9 mouse cellular contexts compared by ENCODE assay signal in the genomic region with DNA sequence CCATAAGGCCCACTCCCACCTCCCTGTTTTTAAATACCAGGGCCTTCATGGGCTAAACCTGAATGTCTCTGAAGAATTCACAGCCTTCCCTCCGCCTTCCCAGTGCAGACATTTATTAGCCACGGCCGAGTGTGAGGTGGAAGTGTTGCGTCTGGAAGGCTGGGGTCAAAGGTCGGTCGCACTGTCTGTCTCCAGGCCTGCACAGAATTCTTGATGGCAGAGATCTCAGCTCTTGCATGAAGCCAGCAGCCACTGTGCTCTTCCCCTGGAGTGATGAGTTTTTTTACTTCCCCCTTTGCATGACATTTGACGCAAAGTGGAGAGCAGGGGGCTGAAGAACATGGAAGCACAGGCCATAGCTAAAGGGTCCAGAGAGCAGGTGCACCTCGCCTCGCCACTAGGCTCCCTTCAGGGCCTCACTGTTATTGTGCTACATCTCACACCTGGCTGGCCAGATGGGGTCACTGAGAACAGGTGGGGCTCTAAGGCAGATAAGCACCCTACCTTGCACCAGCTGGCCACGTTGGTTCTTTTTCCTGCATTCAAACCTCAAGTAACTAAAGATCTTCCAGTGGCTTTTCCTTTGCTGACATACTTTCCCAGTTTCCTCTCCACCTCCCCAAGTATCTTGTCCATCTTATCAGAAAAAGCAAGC.
DNase-seq lines count a peak whose midpoint lies in the region; ATAC-seq and TF ChIP-seq lines count a peak whose summit lies in the region.
"Had no signal": no experiment of that assay in that cellular context is flagged by ENCODE, and none has a peak within 500 bp of the region (broad histone marks: within the 10 kb centered on the region; RNA-seq: fewer than 3 reads in every experiment).

No protein-coding gene starts in this region.

- TF ChIP-seq CTCF in bone marrow, adult 2 months (IDR thresholded peaks at IDR 0.05; ENCODE audit: control insufficient read depth, insufficient read depth, low read length) = no peak
- no peak for TF ChIP-seq CTCF in cerebellum, adult 2 months (IDR thresholded peaks at IDR 0.05; ENCODE audit: borderline replicate concordance, insufficient read depth, low read depth, low read length)
- no peak for TF ChIP-seq CTCF in liver, postnatal 0 days (IDR thresholded peaks at IDR 0.05; ENCODE audit: low read depth)

- 70% methylated on average over 10 of the region's 10 CpGs for WGBS in bone marrow, adult 2 months
- 71% methylated on average over 10 of the region's 10 CpGs for WGBS in cerebellum, adult 2 months
- 38% methylated on average over 10 of the region's 10 CpGs for WGBS in hindbrain, embryonic 12.5 days
- WGBS in liver, postnatal 0 days (ENCODE audit: insufficient replicate concordance) = 47% methylated on average over 10 of the region's 10 CpGs

- peak overlapping the region; percentile 59; the same call in 1 of the 2 replicates for H3K9ac ChIP-seq in hindbrain, embryonic 12.5 days
- 0 out of 2 replicates have a peak overlapping the region, but pooled peaks have one; percentile 36 for H3K9ac ChIP-seq in liver, postnatal 0 days (replicated peaks)

- 0 out of 2 replicates have a peak, but pooled peaks have one; percentile 28 for TF ChIP-seq EP300 in liver, postnatal 0 days (IDR thresholded peaks at IDR 0.05; ENCODE audit: low read depth)

- H3K9me3 ChIP-seq in hindbrain, embryonic 12.5 days (replicated peaks) = no peaks in the 10 kb centered on the region
- 0 out of 2 replicates have a peak, but pooled peaks cover 2% of the 10 kb centered on the region for H3K9me3 ChIP-seq in liver, postnatal 0 days (ENCODE audit: low read length)

- ATAC-seq in hindbrain, embryonic 12.5 days (ENCODE audit: low FRiP score) = no peak
- ATAC-seq in liver, postnatal 0 days = no peak

- peak; percentile 47 to 48 for DNase-seq in cerebellum, adult 2 months
- no peak for DNase-seq in liver, postnatal 0 days
- DNase-seq in testis, postnatal 10 days (ENCODE audit: low spot score) = no peak
- DNase-seq in spleen, adult 12 weeks (ENCODE audit: low spot score) = no peak
- DNase-seq in adrenal gland, postnatal 4 days (ENCODE audit: low spot score in 2 of 2) = no peak
- no peak for DNase-seq in urinary bladder, adult 2 months (ENCODE audit: low spot score)
- DNase-seq: thymus, postnatal 14 days had no signal

- no peak overlapping the region for H3K4me3 ChIP-seq in bone marrow, adult 2 months (replicated peaks; ENCODE audit: control insufficient read depth, low read depth, low read length)
- no peak overlapping the region for H3K4me3 ChIP-seq in cerebellum, adult 2 months (replicated peaks; ENCODE audit: insufficient read depth, low read depth, low read length)
- no peak overlapping the region for H3K4me3 ChIP-seq in hindbrain, embryonic 12.5 days
- no peak overlapping the region for H3K4me3 ChIP-seq in liver, postnatal 0 days (ENCODE audit: low read depth, low read length)

- no peak overlapping the region for H3K4me2 ChIP-seq in hindbrain, embryonic 12.5 days (replicated peaks)
- peak overlapping the region; percentile 65 for H3K4me2 ChIP-seq in liver, postnatal 0 days (ENCODE audit: low read depth, low read length)

- no peaks in the 10 kb centered on the region for H3K36me3 ChIP-seq in hindbrain, embryonic 12.5 days
- H3K36me3 ChIP-seq in liver, postnatal 0 days (replicated peaks; ENCODE audit: insufficient read depth, low read length) = no peaks in the 10 kb centered on the region; the same call in 1 of the 2 replicates

- H3K4me1 ChIP-seq in bone marrow, adult 2 months (ENCODE audit: control insufficient read depth, insufficient read depth, low read length) = peaks cover 6% of the 10 kb centered on the region
- peaks cover 22% of the 10 kb centered on the region for H3K4me1 ChIP-seq in cerebellum, adult 2 months (ENCODE audit: control insufficient read depth, insufficient read depth, low read length)
- H3K4me1 ChIP-seq in hindbrain, embryonic 12.5 days = peaks cover 81% of the 10 kb centered on the region
- peaks cover 46% of the 10 kb centered on the region for H3K4me1 ChIP-seq in liver, postnatal 0 days (ENCODE audit: insufficient read depth)

- peak overlapping the region; percentile 17; the same call in 1 of the 2 replicates for H3K27ac ChIP-seq in bone marrow, adult 2 months (ENCODE audit: control insufficient read depth, insufficient read depth, low read depth, low read length, poor library complexity)
- H3K27ac ChIP-seq in cerebellum, adult 2 months (ENCODE audit: insufficient read depth, low read length) = no peak overlapping the region
- peak overlapping the region; percentile 89 for H3K27ac ChIP-seq in hindbrain, embryonic 12.5 days
- peak overlapping the region; percentile 82 for H3K27ac ChIP-seq in liver, postnatal 0 days (ENCODE audit: low read depth)

- H3K27me3 ChIP-seq in cerebellum, adult 2 months (ENCODE audit: control insufficient read depth, insufficient read depth, low read length) = no peaks in the 10 kb centered on the region
- no peaks in the 10 kb centered on the region for H3K27me3 ChIP-seq in hindbrain, embryonic 12.5 days
- no peaks in the 10 kb centered on the region for H3K27me3 ChIP-seq in liver, postnatal 0 days (ENCODE audit: insufficient read depth, low read length)

- no peak for TF ChIP-seq POLR2A in bone marrow, adult 2 months (IDR thresholded peaks at IDR 0.05; ENCODE audit: borderline replicate concordance, control insufficient read depth, low read depth, low read length)
- TF ChIP-seq POLR2A in cerebellum, adult 2 months (IDR thresholded peaks at IDR 0.05; ENCODE audit: borderline replicate concordance, insufficient read depth, low read length) = no peak

Comparison
In these comparisons a context has a peak if more than half of its experiments do, and no peak if none do; other contexts are left out.
1. DNase-seq: peak in cerebellum, adult 2 months (2 of 2); none in liver, postnatal 0 days (single experiment), testis, postnatal 10 days (single experiment), spleen, adult 12 weeks (single experiment), adrenal gland, postnatal 4 days (0 of 2) and urinary bladder, adult 2 months (single experiment).